ENCODE assay signal across 31 mouse cellular contexts in the genomic region with DNA sequence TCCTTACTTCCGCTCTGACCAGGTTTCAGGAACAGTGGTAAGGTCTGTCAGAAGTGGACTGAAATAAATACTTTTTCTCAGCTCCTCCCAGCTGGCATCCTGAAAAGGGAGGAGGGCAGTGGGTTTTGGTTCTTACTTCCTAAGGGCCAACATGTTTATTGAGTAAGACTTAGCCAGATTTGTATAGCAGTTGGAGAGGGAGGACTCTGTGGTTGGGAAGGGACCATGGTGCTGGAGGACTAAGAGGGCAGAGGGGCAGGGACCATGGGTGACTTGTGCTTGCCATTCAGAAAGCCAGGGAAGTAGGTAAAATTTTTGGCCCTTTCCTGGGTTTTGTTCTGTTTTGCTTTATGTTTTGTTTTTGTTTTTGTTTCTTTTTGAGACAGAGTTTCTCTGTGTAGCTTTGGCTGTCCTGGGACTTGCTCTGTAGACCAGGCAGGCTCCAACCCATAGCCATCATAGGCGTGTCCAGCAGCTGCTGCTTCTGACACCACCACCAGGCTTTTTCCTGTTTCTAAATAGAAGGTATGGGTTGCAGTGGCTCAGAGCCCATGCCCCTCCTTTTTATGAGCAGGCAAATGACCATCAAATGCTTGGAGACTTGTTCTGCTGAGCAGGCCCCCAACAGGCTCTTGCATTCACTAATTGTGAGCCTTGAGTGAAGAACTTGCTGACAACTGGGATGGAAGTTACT. TPM values are rescaled to one million over a fixed set of nuclear protein-coding genes. Genes with fewer than 3 reads are reported as not detected.
"Had no signal": no experiment of that assay in that cellular context is flagged by ENCODE, and none has a peak within 500 bp of the region (broad histone marks: within the 10 kb centered on the region; RNA-seq: fewer than 3 reads in every experiment).

No protein-coding gene starts in this region.

RNA-seq across cellular contexts. Expression of gene Ly6g, which starts 19.8 kb away (rescaled TPM):
- total RNA-seq: heart, postnatal 10 days; heart, postnatal 14 days; heart, postnatal 25 days; heart, postnatal 36 days; hindbrain, postnatal 0 days; layer of hippocampus, adult 18-20 months; layer of hippocampus, adult 2 months; layer of hippocampus, adult 8-10 months; layer of hippocampus, postnatal 10 days; layer of hippocampus, postnatal 14 days; layer of hippocampus, postnatal 25 days; layer of hippocampus, postnatal 36 days; left cerebral cortex, adult 18-20 months had no signal
- polyA plus RNA-seq: heart, embryonic 10.5 days; heart, embryonic 11.5 days; heart, embryonic 12.5 days; heart, embryonic 13.5 days; heart, embryonic 14.5 days; heart, embryonic 15.5 days; heart, postnatal 0 days; hindbrain, embryonic 10.5 days; hindbrain, embryonic 11.5 days; hindbrain, embryonic 12.5 days; hindbrain, embryonic 13.5 days; hindbrain, embryonic 14.5 days; hindbrain, embryonic 15.5 days; hindbrain, embryonic 16.5 days; inflammation-experienced regulatory T-cells, adult 6 months; intestine, embryonic 14.5 days; intestine, embryonic 15.5 days; large intestine, adult 2 months had no signal

RNA-seq across cellular contexts. Expression of gene Ly6c2, which starts 23.5 kb away (rescaled TPM):
- total RNA-seq: hindbrain, postnatal 0 days had no signal
- polyA plus RNA-seq: heart, embryonic 10.5 days; heart, embryonic 11.5 days; heart, embryonic 12.5 days; hindbrain, embryonic 10.5 days; hindbrain, embryonic 11.5 days; hindbrain, embryonic 12.5 days; hindbrain, embryonic 13.5 days had no signal
